In the genomic region with DNA sequence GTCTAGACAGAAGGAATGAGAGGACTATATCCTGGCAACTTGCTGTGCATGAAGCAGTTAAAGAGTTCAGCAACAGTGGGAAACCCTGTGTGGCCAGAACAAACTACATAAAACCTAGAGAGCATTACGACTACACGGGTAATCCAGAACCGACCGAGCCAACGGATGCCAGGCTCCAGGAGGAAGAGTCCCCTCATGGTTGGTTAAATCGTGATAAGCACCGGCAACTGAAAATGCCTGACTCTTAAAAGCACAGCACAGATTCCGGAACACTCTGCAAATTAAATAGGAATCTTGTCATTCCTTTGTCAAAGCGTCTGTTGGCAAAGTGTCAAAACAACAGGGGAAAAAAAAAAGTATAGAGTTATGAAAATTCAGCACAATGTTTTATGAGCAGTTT, we compare ENCODE assay signal across 21 mouse cellular contexts. TPM values are rescaled to one million over a fixed set of nuclear protein-coding genes. Genes with fewer than 3 reads are reported as not detected.
DNase-seq lines count a peak whose midpoint lies in the region; ATAC-seq and TF ChIP-seq lines count a peak whose summit lies in the region.
"Had no signal": no experiment of that assay in that cellular context is flagged by ENCODE, and none has a peak within 500 bp of the region (broad histone marks: within the 10 kb centered on the region; RNA-seq: fewer than 3 reads in every experiment).

No protein-coding gene starts in this region.

- peak; percentile 45 for DNase-seq in forebrain, postnatal 0 days
- DNase-seq in layer of hippocampus, postnatal 36 days, result peak; percentile 18 to 20
- DNase-seq in layer of hippocampus, postnatal 10 days (ENCODE audit: low spot score in 2 of 2), result no peak
- peak; percentile 70 for DNase-seq in MEL (ENCODE audit: low read depth, low spot score)
- no peak for DNase-seq in liver, embryonic 13.5 days
- no peak for DNase-seq in gastrocnemius, postnatal 10 days
- DNase-seq in kidney, postnatal 14 days, result no peak
- DNase-seq: cerebellum, adult 11 months; cerebellum, postnatal 36 days; heart, postnatal 10 days; kidney, adult 8-10 months; kidney, postnatal 25 days; lung, postnatal 4 days; retina, postnatal 1 day had no signal

- H3K79me2 ChIP-seq in MEL (ENCODE audit: control insufficient read depth, insufficient read depth, low read length, poor library complexity), result peaks cover 7% of the 10 kb centered on the region

- no peaks in the 10 kb centered on the region for H3K9me3 ChIP-seq in forebrain, postnatal 0 days (ENCODE audit: low read length)
- H3K9me3 ChIP-seq in forebrain, embryonic 12.5 days, result no peaks in the 10 kb centered on the region
- no peaks in the 10 kb centered on the region for H3K9me3 ChIP-seq in MEL (replicated peaks; ENCODE audit: insufficient read depth, low read length)
- no peaks in the 10 kb centered on the region for H3K9me3 ChIP-seq in liver, embryonic 13.5 days (replicated peaks)
- H3K9me3 ChIP-seq: embryonic facial prominence, embryonic 10.5 days; hindbrain, embryonic 12.5 days; limb, embryonic 10.5 days; stomach, embryonic 15.5 days had no signal

- no peak overlapping the region for H3K4me2 ChIP-seq in forebrain, postnatal 0 days (ENCODE audit: low read depth)
- no peak overlapping the region for H3K4me2 ChIP-seq in forebrain, embryonic 12.5 days
- peak overlapping the region; percentile 40 for H3K4me2 ChIP-seq in liver, embryonic 13.5 days
- H3K4me2 ChIP-seq: hindbrain, embryonic 12.5 days; midbrain, embryonic 11.5 days; stomach, embryonic 15.5 days had no signal

- WGBS in forebrain, postnatal 0 days, result 66% methylated on average over 9 of the region's 9 CpGs
- 89% methylated on average over 9 of the region's 9 CpGs for WGBS in forebrain, embryonic 12.5 days
- 19% methylated on average over 9 of the region's 9 CpGs for WGBS in liver, embryonic 13.5 days (ENCODE audit: insufficient replicate concordance)

- ATAC-seq in forebrain, postnatal 0 days, result peak; percentile 40; the same call in 1 of the 2 replicates
- no peak for ATAC-seq in forebrain, embryonic 12.5 days (ENCODE audit: low FRiP score)
- no peak for ATAC-seq in liver, embryonic 13.5 days (ENCODE audit: low read depth)

- no peaks in the 10 kb centered on the region for H3K4me1 ChIP-seq in forebrain, postnatal 0 days (ENCODE audit: insufficient read depth)
- no peaks in the 10 kb centered on the region for H3K4me1 ChIP-seq in forebrain, embryonic 12.5 days
- H3K4me1 ChIP-seq in MEL (ENCODE audit: control insufficient read depth in 1 of 2, insufficient read depth in 2 of 2, low read length in 2 of 2), result peaks cover 35 to 55% of the 10 kb centered on the region in 2 experiments
- H3K4me1 ChIP-seq in liver, embryonic 13.5 days (replicated peaks), result peaks cover 74% of the 10 kb centered on the region
- H3K4me1 ChIP-seq: hindbrain, embryonic 12.5 days; stomach, embryonic 15.5 days had no signal

- TF ChIP-seq EP300 in MEL (IDR thresholded peaks at IDR 0.05; ENCODE audit: low read depth in 1 of 2, low read length in 2 of 2), result peak; percentile 46 to 79; a peak in 3 of 4 replicates

- TF ChIP-seq POLR2A in MEL (IDR thresholded peaks at IDR 0.05; ENCODE audit: control insufficient read depth in 1 of 2, insufficient read depth in 1 of 2, low read depth in 1 of 2, low read length in 2 of 2, poor library complexity in 1 of 2), result no peak; a peak in 1 of 4 replicates

- no peaks in the 10 kb centered on the region for H3K36me3 ChIP-seq in forebrain, postnatal 0 days (ENCODE audit: insufficient read depth)
- peaks cover 15% of the 10 kb centered on the region for H3K36me3 ChIP-seq in forebrain, embryonic 12.5 days (replicated peaks)
- peaks cover 0 to 57% of the 10 kb centered on the region in 2 experiments; a peak in 2 of 4 replicates for H3K36me3 ChIP-seq in MEL (ENCODE audit: control insufficient read depth in 1 of 2, insufficient read depth in 2 of 2, low read length in 2 of 2)
- peaks cover 9% of the 10 kb centered on the region for H3K36me3 ChIP-seq in liver, embryonic 13.5 days
- H3K36me3 ChIP-seq: stomach, embryonic 15.5 days had no signal

- no peak for TF ChIP-seq RAD21 in MEL (IDR thresholded peaks at IDR 0.05; ENCODE audit: low read depth, low read length)

- H3K27ac ChIP-seq in forebrain, postnatal 0 days (ENCODE audit: low read depth, low read length), result no peak overlapping the region
- H3K27ac ChIP-seq in forebrain, embryonic 12.5 days, result no peak overlapping the region
- peak overlapping the region; percentile 96 for H3K27ac ChIP-seq in MEL (ENCODE audit: control insufficient read depth, low read depth, low read length)
- 0 out of 2 replicates have a peak overlapping the region, but pooled peaks have one; percentile 53 for H3K27ac ChIP-seq in liver, embryonic 13.5 days
- H3K27ac ChIP-seq: embryonic facial prominence, embryonic 10.5 days; hindbrain, embryonic 12.5 days; left cerebral cortex, adult 2 months; limb, embryonic 10.5 days; stomach, embryonic 15.5 days had no signal

- no peak overlapping the region for H3K9ac ChIP-seq in forebrain, postnatal 0 days
- no peak overlapping the region for H3K9ac ChIP-seq in forebrain, embryonic 12.5 days
- H3K9ac ChIP-seq in MEL (ENCODE audit: control insufficient read depth, low read depth, low read length, poor library complexity, severe bottlenecking), result peak overlapping the region; percentile 66
- H3K9ac ChIP-seq in liver, embryonic 13.5 days, result no peak overlapping the region
- H3K9ac ChIP-seq: hindbrain, embryonic 12.5 days; stomach, embryonic 15.5 days had no signal

- H3K4me3 ChIP-seq in forebrain, postnatal 0 days (ENCODE audit: low read depth, low read length), result no peak overlapping the region
- H3K4me3 ChIP-seq in forebrain, embryonic 12.5 days (replicated peaks), result no peak overlapping the region
- peak overlapping the region; percentile 43 to 45 for H3K4me3 ChIP-seq in MEL (ENCODE audit: control insufficient read depth in 1 of 2, insufficient read depth in 1 of 2, low read depth in 2 of 2, low read length in 2 of 2)
- no peak overlapping the region for H3K4me3 ChIP-seq in liver, embryonic 13.5 days (replicated peaks)
- H3K4me3 ChIP-seq: embryonic facial prominence, embryonic 10.5 days; hindbrain, embryonic 12.5 days; left cerebral cortex, adult 2 months; limb, embryonic 10.5 days; stomach, embryonic 15.5 days had no signal

- no peaks in the 10 kb centered on the region for H3K27me3 ChIP-seq in forebrain, postnatal 0 days (ENCODE audit: insufficient read depth, low read length)
- no peaks in the 10 kb centered on the region for H3K27me3 ChIP-seq in forebrain, embryonic 12.5 days
- H3K27me3 ChIP-seq in MEL (ENCODE audit: control insufficient read depth in 1 of 2, insufficient read depth in 2 of 2, low read length in 2 of 2), result no peaks in the 10 kb centered on the region
- H3K27me3 ChIP-seq in liver, embryonic 13.5 days, result no peaks in the 10 kb centered on the region
- H3K27me3 ChIP-seq: hindbrain, embryonic 12.5 days; stomach, embryonic 15.5 days had no signal

- TF ChIP-seq CTCF in forebrain, postnatal 0 days (IDR thresholded peaks at IDR 0.05; ENCODE audit: low read depth), result no peak
- no peak for TF ChIP-seq CTCF in MEL (IDR thresholded peaks at IDR 0.05 in 2 of 3, conservative IDR thresholded peaks at IDR 0.05 in 1 of 3; ENCODE audit: control insufficient read depth in 1 of 3, insufficient read depth in 1 of 3, low read depth in 2 of 3, low read length in 3 of 3, poor library complexity in 1 of 3, severe bottlenecking in 1 of 3)

TF ChIP-seq in MEL, 35 proteins besides CTCF, POLR2A, EP300 and RAD21 (continues in another document):
- TF ChIP-seq POLR2AphosphoS5 (IDR thresholded peaks at IDR 0.05; ENCODE audit: borderline replicate concordance, low read depth, low read length) (no peak), TAL1 (IDR thresholded peaks at IDR 0.05; ENCODE audit: low read length) (no peak), MXI1 (IDR thresholded peaks at IDR 0.05; ENCODE audit: low read depth, low read length) (0 out of 2 replicates have a peak, but pooled peaks have one; percentile 33), POLR2AphosphoS2 (IDR thresholded peaks at IDR 0.05; ENCODE audit: low read length) (no peak), ELF1 (IDR thresholded peaks at IDR 0.05; ENCODE audit: low read depth, low read length) (no peak), ZC3H11A (IDR thresholded peaks at IDR 0.05; ENCODE audit: low read depth, low read length) (no peak), MYB (IDR thresholded peaks at IDR 0.05; ENCODE audit: low read depth, low read length) (peak; percentile 81), CHD2 (IDR thresholded peaks at IDR 0.05; ENCODE audit: low read length) (no peak), GATA1 (IDR thresholded peaks at IDR 0.05; ENCODE audit: low read depth, low read length) (peak; percentile 47; the same call in 1 of the 2 replicates), MAZ (IDR thresholded peaks at IDR 0.05; ENCODE audit: low read depth, low read length) (0 out of 2 replicates have a peak, but pooled peaks have one; percentile 5), SMC3 (IDR thresholded peaks at IDR 0.05; ENCODE audit: low read depth, low read length) (no peak), ZKSCAN1 (IDR thresholded peaks at IDR 0.05; ENCODE audit: low read depth, low read length) (no peak), CHD1 (IDR thresholded peaks at IDR 0.05; ENCODE audit: low read depth, low read length) (no peak), ZNF384 (IDR thresholded peaks at IDR 0.05; ENCODE audit: low read depth, low read length) (no peak), TCF12 (IDR thresholded peaks at IDR 0.05; ENCODE audit: low read depth, low read length) (no peak; the same call in 1 of the 2 replicates), RCOR1 (IDR thresholded peaks at IDR 0.05; ENCODE audit: low read depth, low read length) (peak; percentile 55; the same call in 1 of the 2 replicates), MYC (IDR thresholded peaks at IDR 0.05; ENCODE audit: low read depth, low read length) (0 out of 2 replicates have a peak, but pooled peaks have one; percentile 14), GABPA (IDR thresholded peaks at IDR 0.05; ENCODE audit: low read depth, low read length) (no peak), ZMIZ1 (IDR thresholded peaks at IDR 0.05; ENCODE audit: low read depth, low read length) (no peak), JUND (IDR thresholded peaks at IDR 0.05; ENCODE audit: low read depth, low read length) (0 out of 2 replicates have a peak, but pooled peaks have one; percentile 6)

RNA-seq across cellular contexts. Expression of a gene that starts 35.2 kb away (rescaled TPM):
- total RNA-seq in forebrain, postnatal 0 days (2014; rRNA removed), result 11.8 and 14.6 TPM in 2 replicates
- 3.6 and 5.5 TPM in 2 replicates for polyA plus RNA-seq in forebrain, postnatal 0 days (2015; fragmentation: Nextera tagmentation; extraction: Ambion mirVana)
- 9.2 and 9.9 TPM in 2 replicates for polyA plus RNA-seq in forebrain, embryonic 12.5 days (2016; fragmentation: Nextera tagmentation; extraction: Ambion mirVana)
- 10 to 100 TPM; 19.6 to 20.6 TPM for total RNA-seq in layer of hippocampus, postnatal 36 days (2021)
- 10 to 100 TPM; 18.4 to 18.7 TPM for total RNA-seq in layer of hippocampus, postnatal 10 days (2021)
- 6.3 and 7.2 TPM in 2 replicates for total RNA-seq in MEL (2012; rRNA removed)
- 1 to 10 TPM in 1 of 2 experiments, not detected in 1; 7.6 TPM for polyA plus RNA-seq in MEL (2012; ENCODE audit: insufficient read depth in 1 of 2, insufficient read length in 2 of 2, low read depth in 1 of 2, low replicate concordance in 2 of 2, missing spikeins in 1 of 2)
- 4.6 and 6.1 TPM in 2 replicates for polyA plus RNA-seq in liver, embryonic 13.5 days (2015; fragmentation: Nextera tagmentation; extraction: Ambion mirVana)
- total RNA-seq in gastrocnemius, postnatal 10 days (2021), result 1 to 10 TPM; 8.8 to 9.3 TPM

Comparison
In these comparisons a context has a peak if more than half of its experiments do, and no peak if none do; other contexts are left out.
1. DNase-seq: peak in forebrain, postnatal 0 days (single experiment), layer of hippocampus, postnatal 36 days (2 of 2) and MEL (single experiment); none in layer of hippocampus, postnatal 10 days (0 of 2), liver, embryonic 13.5 days (single experiment), gastrocnemius, postnatal 10 days (single experiment) and kidney, postnatal 14 days (single experiment).
2. H3K27ac ChIP-seq: peak in MEL (single experiment) and liver, embryonic 13.5 days (single experiment); none in forebrain, postnatal 0 days (single experiment) and forebrain, embryonic 12.5 days (single experiment).
3. H3K4me3 ChIP-seq: peak in MEL (2 of 2); none in forebrain, postnatal 0 days (single experiment), forebrain, embryonic 12.5 days (single experiment) and liver, embryonic 13.5 days (single experiment).